Mouse (Mus musculus) G1E (cell line): ENCODE measurements at regions not wholly inside any gene's neighbourhood (a gene's known extent, or its start where the extent isn't known, plus 50 kb on each side); places are given as distances from the start of the nearest gene placed in this dataset.

Source experiments
- CTCF ChIP-seq: IDR thresholded peaks from 2 replicates; pipeline ENCODE4 v1.5.1; 2012; ENCODE audit warnings: low read depth, low read length, inconsistent platforms, mixed read lengths
- GATA1 ChIP-seq: IDR thresholded peaks from 2 replicates; pipeline ENCODE4 v1.6.1; 2012; ENCODE audit warnings: borderline replicate concordance, low read length, inconsistent platforms, mixed read lengths

GRCm38 (mm10) chr13:53919851-53920381 is 135.6 kb downstream of the Drd1 start:
- TF ChIP-seq CTCF (no peak), GATA1 (no peak)
